Mouse (Mus musculus) embryonic fibroblast, embryonic 13.5 days (primary cell): ENCODE measurements around the gene Gm867. TPM values are rescaled to one million over a fixed set of nuclear protein-coding genes. Genes with fewer than 3 reads are reported as not detected.

ENCODE experiments used
- H3K27ac ChIP-seq: 2 replicates; pipeline ENCODE4 v1.5.1; 2012; ENCODE audit warnings: low read length, control low read depth, inconsistent platforms; ENCODE audit not compliant: insufficient read depth
- H3K4me1 ChIP-seq: 2 replicates; pipeline ENCODE4 v1.6.1; 2011; ENCODE audit warnings: low read length; ENCODE audit not compliant: control insufficient read depth, insufficient read depth
- H3K4me3 ChIP-seq: 2 replicates; pipeline ENCODE4 v1.5.1; 2011; ENCODE audit warnings: mild to moderate bottlenecking, control low read depth, low read length; ENCODE audit not compliant: insufficient read depth
- CTCF ChIP-seq: IDR thresholded peaks from 2 replicates; pipeline ENCODE4 v1.5.1; 2011; ENCODE audit warnings: mild to moderate bottlenecking, control low read depth, low read length, moderate library complexity, borderline replicate concordance; ENCODE audit not compliant: insufficient read depth
- POLR2A ChIP-seq: IDR thresholded peaks from 2 replicates; pipeline ENCODE4 v1.6.1; 2011; ENCODE audit warnings: low read depth, mild to moderate bottlenecking, control low read depth, low read length, moderate library complexity
- polyA plus RNA-seq: library from polyadenylated mRNA; stranded (reverse); fragments of >200 nt; gene quantifications from 2 replicates; pipeline ENCODE4 v1.2.4, GENCODE M21; 2011; ENCODE audit warnings: low read depth; ENCODE audit not compliant: missing spikeins, insufficient read length

Gm867 gene
- polyA plus RNA-seq, 1 experiment: 0.74 TPM

DNA sequence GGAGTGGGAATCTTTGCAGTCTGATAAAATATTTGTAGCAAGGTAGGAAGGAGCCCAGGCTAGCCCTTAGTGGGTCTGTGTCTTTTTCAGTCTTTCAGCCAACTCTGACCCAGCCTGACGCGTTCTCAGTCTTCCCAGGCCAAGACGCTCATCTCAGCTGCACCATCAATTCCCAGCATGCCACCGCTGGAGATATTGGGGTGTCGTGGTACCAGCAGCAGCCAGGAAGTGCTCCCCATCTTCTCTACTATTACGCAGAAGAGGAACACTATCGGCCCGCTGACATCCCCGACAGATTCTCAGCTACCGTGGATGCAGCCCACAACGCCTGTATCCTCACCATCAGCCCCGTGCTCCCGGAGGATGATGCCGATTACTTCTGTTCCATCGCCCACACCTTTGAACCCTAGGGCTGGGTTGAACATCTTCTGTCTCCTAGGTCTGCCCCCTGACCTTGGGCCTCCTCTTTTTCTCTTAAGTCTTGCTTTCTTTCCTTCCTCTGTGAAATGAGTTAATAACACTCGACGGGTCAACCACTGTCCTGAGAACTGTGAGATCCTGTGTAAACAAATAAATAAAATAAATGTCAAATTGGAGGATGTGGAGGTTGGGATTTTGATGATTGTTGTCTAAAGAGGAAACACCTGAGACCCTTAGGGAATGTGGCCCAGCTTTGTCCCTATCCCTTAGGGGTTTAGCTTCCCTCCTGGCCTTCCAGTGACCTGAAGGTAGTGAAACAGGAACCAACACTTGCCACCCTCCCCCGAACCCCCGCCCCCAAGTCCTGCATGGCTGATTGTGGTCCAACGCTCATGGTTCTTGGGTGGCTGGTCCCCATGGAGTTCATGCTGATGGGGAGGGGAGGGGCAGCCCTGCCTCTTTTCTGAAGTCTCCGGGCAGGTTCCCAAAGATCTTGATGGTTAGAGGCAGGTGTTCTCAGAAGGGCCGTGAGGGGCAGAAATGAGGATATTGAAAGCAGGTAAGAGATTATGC, 8.9 kb upstream of the Gm867 start:
- no peak for TF ChIP-seq CTCF
- TF ChIP-seq POLR2A: no peak
- H3K27ac ChIP-seq: no peak overlapping the region
- no peaks in the 10 kb centered on the region for H3K4me1 ChIP-seq
- no peak overlapping the region for H3K4me3 ChIP-seq

DNA sequence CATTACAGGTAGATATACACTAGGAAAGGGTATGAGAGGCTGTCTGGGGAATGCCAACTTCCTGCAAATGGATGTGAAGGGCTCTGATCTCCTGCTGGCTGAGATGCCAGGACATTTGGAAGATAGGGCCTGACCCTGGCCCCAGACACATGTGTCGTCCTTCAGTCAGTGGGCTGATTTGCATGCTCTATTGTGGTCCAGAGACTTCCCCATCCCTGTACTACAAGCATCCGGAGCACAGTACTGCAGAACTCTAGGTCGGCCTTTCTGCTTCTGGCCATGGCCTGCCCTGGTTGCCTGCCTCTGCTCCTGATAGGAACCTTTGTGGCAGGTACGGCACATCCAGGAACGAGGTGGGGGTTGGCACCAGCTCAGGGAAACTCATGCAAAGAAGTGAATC, 7.6 kb upstream of the Gm867 start:
- Histone ChIP-seq H3K4me1 (no peaks in the 10 kb centered on the region; the same call in 1 of the 2 replicates), H3K27ac (no peak overlapping the region), H3K4me3 (no peak overlapping the region)
- no peak for TF ChIP-seq POLR2A
- TF ChIP-seq CTCF: no peak

DNA sequence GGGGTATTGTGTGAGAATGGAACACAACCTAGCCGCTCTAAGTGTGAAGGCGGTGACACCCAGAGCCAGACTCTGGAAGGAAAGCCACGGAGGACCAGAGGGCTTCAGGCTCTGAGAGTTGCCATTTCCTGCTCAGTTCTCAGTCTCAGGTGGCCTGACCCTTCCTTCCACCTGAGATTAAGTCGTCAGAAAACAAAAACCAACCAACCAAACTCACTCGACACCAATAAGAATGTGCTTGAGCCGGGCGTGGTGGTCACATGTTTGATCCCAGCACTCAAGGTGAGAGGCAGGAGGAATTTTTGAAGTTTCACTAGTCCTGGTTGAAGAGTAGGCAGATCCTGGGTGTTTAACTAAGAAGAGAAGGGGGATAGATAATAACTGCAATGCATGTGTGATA, 5.4 kb upstream of the Gm867 start:
- no peak overlapping the region for H3K4me3 ChIP-seq
- TF ChIP-seq POLR2A (no peak), CTCF (no peak)
- no peaks in the 10 kb centered on the region; the same call in 1 of the 2 replicates for H3K4me1 ChIP-seq
- H3K27ac ChIP-seq: no peak overlapping the region

GRCm38 (mm10) chr10:75945213-75945612, 4.7 kb upstream of the Gm867 start:
- Histone ChIP-seq H3K4me3 (no peak overlapping the region), H3K27ac (no peak overlapping the region), H3K4me1 (no peaks in the 10 kb centered on the region; the same call in 1 of the 2 replicates)
- TF ChIP-seq CTCF (no peak), POLR2A (no peak)

GRCm38 (mm10) chr10:75944066-75944772, 3.7 kb upstream of the Gm867 start:
- Histone ChIP-seq H3K27ac (peak overlapping the region; percentile 84), H3K4me1 (no peaks in the 10 kb centered on the region; the same call in 1 of the 2 replicates), H3K4me3 (no peak overlapping the region)
- TF ChIP-seq POLR2A (no peak), CTCF (no peak)

DNA sequence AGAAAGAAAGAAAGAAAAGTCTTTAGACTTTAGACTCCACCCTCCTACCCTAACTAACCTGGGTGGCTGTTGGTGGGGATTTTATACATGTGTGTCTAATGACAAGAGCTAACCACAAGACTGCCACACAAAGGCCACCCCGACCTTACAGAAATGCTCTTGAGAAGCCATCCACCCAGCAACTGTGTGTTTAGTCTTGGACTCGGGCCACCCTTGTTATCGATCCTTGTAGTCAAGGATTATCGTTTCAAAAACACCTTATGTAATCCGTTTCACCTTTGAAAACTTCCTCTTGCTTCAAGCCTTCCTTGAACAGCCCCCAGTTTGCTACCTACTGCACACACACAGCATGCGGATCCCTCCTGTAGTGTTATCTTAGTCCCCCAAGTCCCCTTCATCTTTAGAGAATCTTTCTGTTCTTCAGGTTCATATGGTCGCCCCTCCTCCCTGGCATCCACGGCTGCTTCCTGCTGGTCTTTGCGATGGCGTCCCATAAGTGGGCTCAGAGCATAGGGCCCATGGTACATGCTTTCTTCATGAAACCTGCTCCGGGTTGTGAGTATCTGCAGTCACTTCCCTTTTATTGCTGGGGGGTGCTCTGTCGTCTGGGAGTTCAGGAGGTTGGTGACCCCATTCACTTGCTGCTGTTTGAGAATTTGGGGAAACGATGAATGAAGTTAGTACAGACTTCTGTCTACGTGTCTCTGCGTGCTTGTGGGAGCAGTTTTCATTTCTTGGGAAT, 2.4 kb upstream of the Gm867 start, which contains the start of gene Vpreb3:
Gene Vpreb3 (plus strand): TSS at position 322 of the 742 bp plus-strand sequence.
- TF ChIP-seq CTCF (no peak), POLR2A (no peak)
- Histone ChIP-seq H3K4me3 (no peak within 1 kb of the TSS), H3K4me1 (no peaks in the 10 kb centered on the region; the same call in 1 of the 2 replicates), H3K27ac (peak within 1 kb of the TSS; percentile 84)

DNA sequence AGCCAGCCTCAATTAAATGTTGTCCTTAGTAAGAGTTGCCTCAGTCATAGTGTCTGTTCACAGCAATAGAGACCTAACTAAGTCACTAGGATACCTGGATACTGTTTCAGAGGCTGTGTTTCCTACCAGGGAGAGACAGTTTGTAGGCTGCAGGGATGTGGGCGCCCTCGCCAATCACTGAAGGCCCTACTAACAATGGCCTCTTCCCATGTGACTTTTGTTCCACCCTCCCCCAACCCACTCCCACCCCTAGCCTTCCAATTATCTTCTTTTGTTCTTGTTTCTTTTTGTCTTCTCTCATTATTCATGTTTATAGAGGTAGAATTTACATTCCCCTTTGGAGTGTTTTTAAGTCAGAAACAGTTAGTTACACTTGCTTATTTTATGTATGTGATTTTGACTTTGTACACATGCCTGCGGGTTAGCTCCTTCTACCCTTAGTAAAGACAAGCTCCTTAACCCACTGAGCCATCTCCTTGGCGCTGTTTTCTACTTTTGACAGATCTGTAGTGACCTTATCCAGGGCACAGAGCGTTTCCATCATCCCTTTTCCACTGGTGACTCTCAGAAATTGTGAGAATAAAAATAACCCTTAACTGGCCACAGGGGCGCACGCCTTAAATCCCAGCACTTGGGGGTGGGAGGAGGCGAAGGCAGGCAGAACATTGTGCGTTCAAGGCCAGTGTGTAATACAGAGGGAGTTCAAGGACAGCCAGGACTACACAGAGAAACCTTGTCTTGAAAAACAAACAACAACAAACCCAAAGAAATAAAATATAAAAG, 761 bp upstream of the Gm867 start:
- no peak for TF ChIP-seq POLR2A
- no peak for TF ChIP-seq CTCF
- Histone ChIP-seq H3K4me1 (no peaks in the 10 kb centered on the region; the same call in 1 of the 2 replicates), H3K4me3 (no peak overlapping the region), H3K27ac (no peak overlapping the region)

DNA sequence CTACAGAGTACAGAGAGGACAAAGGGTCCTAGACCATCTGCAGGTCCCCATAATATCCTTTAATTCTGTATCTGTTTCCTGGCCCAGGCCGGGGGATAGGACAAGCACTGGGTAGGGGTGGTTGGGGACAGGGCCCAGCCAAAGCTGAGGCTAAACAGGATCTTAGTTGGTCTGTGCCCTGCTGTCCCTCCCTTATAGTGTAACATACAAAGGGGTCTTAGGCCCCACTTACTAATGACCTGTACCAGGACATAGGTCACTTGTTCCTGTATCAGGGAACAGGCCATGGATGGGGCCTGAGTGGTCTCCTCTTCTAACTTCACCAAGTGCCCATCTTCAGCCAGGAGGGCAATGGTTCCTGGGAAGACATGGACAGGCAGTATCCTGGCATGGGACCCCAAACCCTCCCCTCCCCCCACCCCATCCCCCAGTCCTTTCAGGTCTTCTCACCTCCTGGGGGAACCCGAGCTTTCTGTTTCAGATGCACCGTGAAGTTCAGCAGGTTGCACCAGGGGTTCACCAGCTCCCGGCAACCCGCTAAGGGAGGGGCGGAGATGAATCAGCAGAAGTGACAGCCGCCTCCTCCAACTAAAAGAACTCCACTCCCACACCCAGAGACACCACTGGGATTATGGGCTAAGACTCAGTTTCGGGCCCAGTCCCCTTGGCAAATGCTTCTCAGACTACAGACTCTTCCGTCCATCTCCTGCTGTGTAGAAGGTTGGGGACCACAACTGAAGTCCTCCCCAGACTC, 814 bp downstream of the Gm867 start:
- no peak for TF ChIP-seq POLR2A
- no peak for TF ChIP-seq CTCF
- Histone ChIP-seq H3K27ac (no peak overlapping the region), H3K4me1 (peaks cover 3% of the 10 kb centered on the region), H3K4me3 (no peak overlapping the region)
